Mouse (Mus musculus) urinary bladder, postnatal 36 days (tissue): ENCODE results near the gene Lmntd2.
"Not testable (repeated sequence)": the region's sequence is repeated elsewhere in the genome, so short reads cannot be mapped to it uniquely, and the experiment has no call there.

Source experiments
- DNase-seq, 2 experiments: peaks; one replicate each; pipeline ENCODE4 v3.0.0; 2022; ENCODE audit warnings: low spot score in 2 of 2, mixed read lengths in 1 of 2

The Lmntd2 gene

GRCm38 (mm10) chr7:141213605-141214235 lies at the start of gene Lmntd2:
Gene Lmntd2 (minus strand): TSS chr7:141214080.
- DNase-seq = no peak

- DNase-seq = no peak
Measured at GRCm38 (mm10) chr7:141263640-141264039, 49.8 kb upstream of the Lmntd2 start.

GRCm38 (mm10) chr7:141261480-141261879 lies 47.6 kb upstream of the Lmntd2 start:
- no peak for DNase-seq

GRCm38 (mm10) chr7:141256159-141256558 lies 42.3 kb upstream of the Lmntd2 start:
- no peak for DNase-seq

GRCm38 (mm10) chr7:141250486-141250885 lies 36.6 kb upstream of the Lmntd2 start:
- not testable (repeated sequence) for DNase-seq

GRCm38 (mm10) chr7:141231551-141231950 lies 17.7 kb upstream of the Lmntd2 start:
- DNase-seq = no peak

- DNase-seq = no peak
Measured at GRCm38 (mm10) chr7:141231111-141231510, 17.2 kb upstream of the Lmntd2 start.

- DNase-seq = no peak
Measured at GRCm38 (mm10) chr7:141230570-141230969, 16.7 kb upstream of the Lmntd2 start.

- no peak for DNase-seq
Measured at GRCm38 (mm10) chr7:141229702-141230101, 15.8 kb upstream of the Lmntd2 start.

- DNase-seq = peak; percentile 89 to 92
Measured at GRCm38 (mm10) chr7:141228279-141229067, 14.6 kb upstream of the Lmntd2 start, which contains the start of gene Phrf1. Gene Phrf1 (plus strand): TSS chr7:141228784.

GRCm38 (mm10) chr7:141227796-141228195 lies 13.9 kb upstream of the Lmntd2 start:
- no peak for DNase-seq

- DNase-seq = no peak
Measured at GRCm38 (mm10) chr7:141226535-141226934, 12.7 kb upstream of the Lmntd2 start.

- DNase-seq = no peak
Measured at GRCm38 (mm10) chr7:141222696-141223215, 8.9 kb upstream of the Lmntd2 start.

GRCm38 (mm10) chr7:141222126-141222467 lies 8.2 kb upstream of the Lmntd2 start:
- DNase-seq = no peak

GRCm38 (mm10) chr7:141221249-141222125 lies 7.6 kb upstream of the Lmntd2 start:
- peak; percentile 96 for DNase-seq

GRCm38 (mm10) chr7:141220377-141220776 lies 6.5 kb upstream of the Lmntd2 start:
- no peak for DNase-seq

- no peak for DNase-seq
Measured at GRCm38 (mm10) chr7:141219558-141220099, 5.7 kb upstream of the Lmntd2 start.

- DNase-seq = peak; percentile 52 to 67
Measured at GRCm38 (mm10) chr7:141218557-141219133, 4.8 kb upstream of the Lmntd2 start.

- no peak for DNase-seq
Measured at GRCm38 (mm10) chr7:141218141-141218540, 4.3 kb upstream of the Lmntd2 start.

- DNase-seq = peak in 1 of 2 experiments; percentile 20
Measured at GRCm38 (mm10) chr7:141217343-141218013, 3.6 kb upstream of the Lmntd2 start.

GRCm38 (mm10) chr7:141216894-141217293 lies 3.0 kb upstream of the Lmntd2 start:
- DNase-seq = no peak
